Mouse (Mus musculus): ENCODE results near the gene Scml4. TPM values are rescaled to one million over a fixed set of nuclear protein-coding genes. Genes with fewer than 3 reads are reported as not detected.
A peak's percentile ranks its signal among the peaks of the same experiment; 100 is the strongest.

Scml4 gene
- polyA plus RNA-seq, 1 experiment from 2014 or later: 0.15 TPM

- Histone ChIP-seq H3K9ac (no peak overlapping the region), H3K4me1 (no peaks in the 10 kb centered on the region), H3K4me2 (no peak overlapping the region), H3K27me3 (replicated peaks) (peaks cover 25% of the 10 kb centered on the region), H3K4me3 (no peak overlapping the region), H3K36me3 (no peaks in the 10 kb centered on the region), H3K27ac (no peak overlapping the region), H3K9me3 (replicated peaks) (no peaks in the 10 kb centered on the region)
- 67% methylated on average over 7 of the region's 7 CpGs for WGBS (ENCODE audit: insufficient replicate concordance)
- no peak for ATAC-seq
These were observed 121.0 kb downstream of the Scml4 start for GRCm38 (mm10) chr10:42980999-42981757.

- 54% methylated on average over 4 of the region's 4 CpGs for WGBS (ENCODE audit: insufficient replicate concordance)
- H3K4me2 ChIP-seq: no peak overlapping the region
- H3K4me1 ChIP-seq: no peaks in the 10 kb centered on the region
- no peak for ATAC-seq
- H3K36me3 ChIP-seq: no peaks in the 10 kb centered on the region
- no peaks in the 10 kb centered on the region for H3K9me3 ChIP-seq (replicated peaks)
- no peak overlapping the region for H3K9ac ChIP-seq
- no peak overlapping the region for H3K4me3 ChIP-seq
- peaks cover 21% of the 10 kb centered on the region for H3K27me3 ChIP-seq (replicated peaks)
- no peak overlapping the region for H3K27ac ChIP-seq
These were observed 124.7 kb downstream of the Scml4 start for GRCm38 (mm10) chr10:42984886-42985285.

- Histone ChIP-seq H3K36me3 (no peaks in the 10 kb centered on the region), H3K27me3 (replicated peaks) (peaks cover 31% of the 10 kb centered on the region), H3K4me1 (no peaks in the 10 kb centered on the region), H3K4me3 (no peak overlapping the region), H3K9me3 (replicated peaks) (no peaks in the 10 kb centered on the region), H3K9ac (no peak overlapping the region), H3K27ac (no peak overlapping the region), H3K4me2 (no peak overlapping the region)
- no peak for ATAC-seq
- 22% methylated on average over 6 of the region's 6 CpGs for WGBS (ENCODE audit: insufficient replicate concordance)
These were observed 127.5 kb downstream of the Scml4 start for GRCm38 (mm10) chr10:42987594-42988052.

GRCm38 (mm10) chr10:42988627-42989026 is 128.5 kb downstream of the Scml4 start:
- H3K27ac ChIP-seq: no peak overlapping the region
- WGBS (ENCODE audit: insufficient replicate concordance): 41% methylated on average over 15 of the region's 15 CpGs
- ATAC-seq: no peak

GRCm38 (mm10) chr10:42989910-42990309 is 129.7 kb downstream of the Scml4 start:
- no peak overlapping the region for H3K4me3 ChIP-seq
- no peak overlapping the region for H3K4me2 ChIP-seq
- no peaks in the 10 kb centered on the region for H3K4me1 ChIP-seq
- no peak overlapping the region for H3K27ac ChIP-seq
- no peak overlapping the region for H3K9ac ChIP-seq
- no peak for ATAC-seq
- peaks cover 48% of the 10 kb centered on the region for H3K27me3 ChIP-seq (replicated peaks)
- 15% methylated on average over 6 of the region's 6 CpGs for WGBS (ENCODE audit: insufficient replicate concordance)
- H3K36me3 ChIP-seq: no peaks in the 10 kb centered on the region
- no peaks in the 10 kb centered on the region for H3K9me3 ChIP-seq (replicated peaks)

More at GRCm38 (mm10) chr10:42988627-42989026, 128.5 kb downstream of the Scml4 start:
- Histone ChIP-seq H3K4me1 (no peaks in the 10 kb centered on the region), H3K4me3 (no peak overlapping the region), H3K4me2 (no peak overlapping the region), H3K36me3 (no peaks in the 10 kb centered on the region), H3K9me3 (replicated peaks) (no peaks in the 10 kb centered on the region), H3K27me3 (replicated peaks) (peaks cover 36% of the 10 kb centered on the region), H3K9ac (no peak overlapping the region)

GRCm38 (mm10) chr10:42991018-42991417 is 130.8 kb downstream of the Scml4 start:
- Histone ChIP-seq H3K36me3 (no peaks in the 10 kb centered on the region), H3K9me3 (replicated peaks) (no peaks in the 10 kb centered on the region), H3K27me3 (replicated peaks) (peaks cover 58% of the 10 kb centered on the region), H3K4me2 (no peak overlapping the region), H3K9ac (no peak overlapping the region), H3K27ac (no peak overlapping the region), H3K4me3 (no peak overlapping the region), H3K4me1 (no peaks in the 10 kb centered on the region)
- 65% methylated on average over 9 of the region's 9 CpGs for WGBS (ENCODE audit: insufficient replicate concordance)
- ATAC-seq: no peak

GRCm38 (mm10) chr10:42994331-42994782 is 134.2 kb downstream of the Scml4 start:
- Histone ChIP-seq H3K4me1 (no peaks in the 10 kb centered on the region), H3K27ac (no peak overlapping the region), H3K27me3 (replicated peaks) (peaks cover 48% of the 10 kb centered on the region), H3K36me3 (no peaks in the 10 kb centered on the region), H3K4me3 (no peak overlapping the region), H3K9ac (no peak overlapping the region), H3K4me2 (no peak overlapping the region), H3K9me3 (replicated peaks) (no peaks in the 10 kb centered on the region)
- WGBS (ENCODE audit: insufficient replicate concordance): 28% methylated on average over 13 of the region's 13 CpGs
- no peak for ATAC-seq

- H3K36me3 ChIP-seq: no peaks in the 10 kb centered on the region
- H3K27me3 ChIP-seq (replicated peaks): peaks cover 52% of the 10 kb centered on the region
- no peaks in the 10 kb centered on the region for H3K9me3 ChIP-seq (replicated peaks)
- H3K4me2 ChIP-seq: no peak overlapping the region
- 46% methylated on average over 13 of the region's 13 CpGs for WGBS (ENCODE audit: insufficient replicate concordance)
- no peak overlapping the region for H3K4me3 ChIP-seq
- H3K27ac ChIP-seq: no peak overlapping the region
- H3K9ac ChIP-seq: no peak overlapping the region
- no peaks in the 10 kb centered on the region for H3K4me1 ChIP-seq
- ATAC-seq: no peak
These were observed 135.3 kb downstream of the Scml4 start for GRCm38 (mm10) chr10:42995484-42995895.

GRCm38 (mm10) chr10:42997278-42997677 is 137.1 kb downstream of the Scml4 start:
- WGBS (ENCODE audit: insufficient replicate concordance): 53% methylated on average over 2 of the region's 2 CpGs
- no peak overlapping the region for H3K9ac ChIP-seq
- no peaks in the 10 kb centered on the region for H3K9me3 ChIP-seq (replicated peaks)
- H3K4me2 ChIP-seq: no peak overlapping the region
- no peak overlapping the region for H3K27ac ChIP-seq
- no peaks in the 10 kb centered on the region for H3K36me3 ChIP-seq
- peaks cover 50% of the 10 kb centered on the region for H3K27me3 ChIP-seq (replicated peaks)
- H3K4me1 ChIP-seq: no peaks in the 10 kb centered on the region
- ATAC-seq: no peak
- H3K4me3 ChIP-seq: no peak overlapping the region

- H3K4me1 ChIP-seq: no peaks in the 10 kb centered on the region
- H3K27me3 ChIP-seq (replicated peaks): peaks cover 47% of the 10 kb centered on the region
- no peak overlapping the region for H3K9ac ChIP-seq
- no peaks in the 10 kb centered on the region for H3K9me3 ChIP-seq (replicated peaks)
- H3K4me2 ChIP-seq: no peak overlapping the region
- H3K27ac ChIP-seq: no peak overlapping the region
- no peaks in the 10 kb centered on the region for H3K36me3 ChIP-seq
- WGBS (ENCODE audit: insufficient replicate concordance): 80% methylated on average over 10 of the region's 10 CpGs
- H3K4me3 ChIP-seq: no peak overlapping the region
- no peak for ATAC-seq
These were observed 139.2 kb downstream of the Scml4 start for GRCm38 (mm10) chr10:42999324-42999723.

- H3K4me3 ChIP-seq: no peak overlapping the region
- H3K9ac ChIP-seq: no peak overlapping the region
- no peak overlapping the region for H3K27ac ChIP-seq
- H3K4me1 ChIP-seq: no peaks in the 10 kb centered on the region
- H3K4me2 ChIP-seq: no peak overlapping the region
- no peak for ATAC-seq
- peaks cover 42% of the 10 kb centered on the region for H3K27me3 ChIP-seq (replicated peaks)
- 66% methylated on average over 3 of the region's 3 CpGs for WGBS (ENCODE audit: insufficient replicate concordance)
- H3K9me3 ChIP-seq (replicated peaks): no peaks in the 10 kb centered on the region
- H3K36me3 ChIP-seq: no peaks in the 10 kb centered on the region
These were observed 141.3 kb downstream of the Scml4 start for GRCm38 (mm10) chr10:43001433-43001832.

GRCm38 (mm10) chr10:43002066-43002678 is 142.0 kb downstream of the Scml4 start:
- Histone ChIP-seq H3K9me3 (replicated peaks) (no peaks in the 10 kb centered on the region), H3K9ac (no peak overlapping the region), H3K4me1 (no peaks in the 10 kb centered on the region), H3K4me2 (peak overlapping the region; percentile 66), H3K27me3 (replicated peaks) (peaks cover 42% of the 10 kb centered on the region), H3K27ac (no peak overlapping the region), H3K36me3 (no peaks in the 10 kb centered on the region), H3K4me3 (peak overlapping the region; percentile 41; the same call in 1 of the 2 replicates)
- ATAC-seq: no peak
- 12% methylated on average over 13 of the region's 13 CpGs for WGBS (ENCODE audit: insufficient replicate concordance)
